Mouse (Mus musculus) embryonic fibroblast, embryonic 13.5 days (primary cell): Measurements from ENCODE around the gene Nfkbiz.

Source experiments
- CTCF ChIP-seq: IDR thresholded peaks from 2 replicates; pipeline ENCODE4 v1.5.1; 2011; ENCODE audit warnings: mild to moderate bottlenecking, control low read depth, low read length, moderate library complexity, borderline replicate concordance; ENCODE audit not compliant: insufficient read depth
- POLR2A ChIP-seq: IDR thresholded peaks from 2 replicates; pipeline ENCODE4 v1.6.1; 2011; ENCODE audit warnings: low read depth, mild to moderate bottlenecking, control low read depth, low read length, moderate library complexity

DNA sequence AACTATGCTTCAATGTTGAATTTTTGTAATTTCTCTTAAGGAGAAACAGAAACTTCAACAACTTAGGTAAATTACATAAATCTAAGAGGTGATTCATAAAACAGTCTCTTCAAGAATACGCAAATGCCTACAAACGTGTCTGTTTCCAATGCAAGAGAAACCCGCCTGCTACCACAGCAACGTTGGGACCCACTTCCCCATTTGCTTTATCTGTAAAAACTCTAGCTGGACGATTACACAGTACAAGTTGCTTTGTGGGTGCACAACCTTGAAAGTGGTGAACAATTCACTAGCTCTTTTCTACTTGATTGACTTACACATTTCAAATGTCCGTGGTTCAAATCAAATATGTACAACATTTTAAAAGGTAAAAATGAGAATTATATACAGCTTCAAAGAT lies 26.9 kb downstream of the Nfkbiz start:
- TF ChIP-seq POLR2A (no peak), CTCF (no peak)
